Mouse (Mus musculus): ENCODE results near the gene Zfp106.

Zfp106 gene

GRCm38 (mm10) chr2:120544732-120545131 lies 18.9 kb downstream of the Zfp106 start:
- DNase-seq (ENCODE audit: low spot score): no peak

- DNase-seq (ENCODE audit: low spot score): peak; percentile 71
Observed at GRCm38 (mm10) chr2:120539778-120540208, 23.9 kb downstream of the Zfp106 start.

GRCm38 (mm10) chr2:120539333-120539732 lies 24.3 kb downstream of the Zfp106 start:
- no peak for DNase-seq (ENCODE audit: low spot score)

DNA sequence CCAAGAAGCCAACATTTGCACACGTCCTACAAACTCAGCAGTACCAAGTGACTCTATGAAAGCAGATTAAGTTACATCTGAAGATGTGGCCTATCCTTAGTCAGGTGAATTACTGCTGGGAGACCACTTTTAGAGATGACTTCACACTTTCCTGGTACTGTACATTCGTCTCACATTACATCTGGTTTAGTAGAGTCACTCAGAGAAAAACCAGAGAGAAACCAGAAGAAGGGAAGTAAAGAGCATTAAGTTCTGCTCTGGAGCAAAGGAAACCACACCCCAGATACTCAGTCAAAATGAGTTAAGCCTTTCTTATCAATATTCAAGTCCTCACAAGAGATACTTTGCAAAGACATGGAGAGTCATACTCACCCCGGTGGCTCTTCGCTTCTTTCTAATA lies 32.4 kb downstream of the Zfp106 start:
- DNase-seq (ENCODE audit: low spot score): no peak

GRCm38 (mm10) chr2:120529531-120529930 lies 34.1 kb downstream of the Zfp106 start:
- DNase-seq (ENCODE audit: low spot score): no peak

GRCm38 (mm10) chr2:120526771-120527170 lies 36.9 kb downstream of the Zfp106 start:
- DNase-seq (ENCODE audit: low spot score): no peak

GRCm38 (mm10) chr2:120518547-120519210 lies 45.0 kb downstream of the Zfp106 start:
- DNase-seq (ENCODE audit: low spot score): no peak

GRCm38 (mm10) chr2:120514181-120514580 lies 49.5 kb downstream of the Zfp106 start:
- no peak for DNase-seq (ENCODE audit: low spot score)

DNA sequence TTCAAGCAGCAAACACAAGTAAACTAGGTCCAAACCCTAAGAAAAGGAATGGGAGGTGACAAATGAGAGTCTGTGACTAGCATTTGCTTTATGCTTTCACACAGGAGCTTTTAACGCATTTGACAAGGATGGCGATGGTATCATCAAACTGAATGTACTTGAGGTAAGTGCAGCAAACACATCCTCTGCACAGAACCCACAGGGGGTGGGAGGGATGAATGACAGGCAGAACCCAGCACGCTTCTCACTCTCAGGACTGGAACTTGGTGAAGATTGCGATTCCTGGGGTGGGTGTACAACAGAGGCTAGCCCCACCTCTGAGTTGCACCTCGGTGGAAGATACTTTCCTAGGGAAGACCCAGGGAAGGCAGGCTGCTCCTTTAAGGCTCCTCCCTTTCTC lies 59.7 kb downstream of the Zfp106 start:
- DNase-seq (ENCODE audit: low spot score): no peak

GRCm38 (mm10) chr2:120503094-120503493 lies 60.5 kb downstream of the Zfp106 start:
- no peak for DNase-seq (ENCODE audit: low spot score)

DNA sequence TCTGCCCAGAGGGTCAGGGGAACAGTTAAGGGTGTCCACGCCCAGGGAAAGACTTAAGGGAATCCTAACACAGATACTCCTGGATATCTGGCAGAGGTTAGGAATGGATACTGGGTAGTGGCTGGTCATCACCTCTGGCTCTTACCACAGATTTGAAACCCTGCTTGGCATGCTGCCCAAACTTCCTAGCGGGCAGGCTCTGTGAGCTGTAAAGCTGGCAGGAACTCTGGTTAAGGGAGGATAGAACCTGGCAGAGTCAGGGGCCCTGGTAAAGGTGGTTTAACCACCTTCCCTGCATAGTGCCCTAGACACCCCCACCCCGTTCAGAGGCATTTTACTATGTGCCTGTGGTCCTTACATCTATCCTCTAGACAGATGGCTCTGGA lies 61.0 kb downstream of the Zfp106 start:
- DNase-seq (ENCODE audit: low spot score): peak; percentile 68

- no peak for DNase-seq (ENCODE audit: low spot score)
Observed at GRCm38 (mm10) chr2:120501931-120502604, 61.6 kb downstream of the Zfp106 start.

GRCm38 (mm10) chr2:120501136-120501918 lies 62.3 kb downstream of the Zfp106 start:
- DNase-seq (ENCODE audit: low spot score): no peak

DNA sequence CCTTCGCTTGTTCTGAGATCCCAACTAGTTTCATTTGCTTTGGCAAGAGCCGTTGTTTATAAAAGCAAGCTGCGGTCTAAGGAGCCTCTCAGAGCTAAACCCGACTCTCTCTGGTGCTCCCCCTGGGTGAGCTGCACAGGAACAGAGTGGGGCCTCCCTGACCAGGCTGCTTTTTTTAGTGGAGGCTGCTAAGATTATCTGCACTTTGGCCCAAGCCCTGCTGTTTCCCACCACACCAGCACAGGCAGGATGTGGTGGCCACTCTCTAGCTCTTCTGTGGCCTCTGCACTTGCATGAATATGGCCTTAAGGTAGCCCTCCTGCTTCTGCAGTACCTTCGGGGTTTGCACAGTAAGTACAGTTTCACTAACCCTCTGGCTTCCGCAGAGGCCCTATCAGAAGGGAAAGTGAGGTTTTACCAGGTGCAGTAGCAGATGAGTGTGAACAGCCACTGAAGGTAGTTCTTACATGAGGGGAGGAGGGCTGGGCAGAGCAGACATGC lies 63.6 kb downstream of the Zfp106 start:
- no peak for DNase-seq (ENCODE audit: low spot score)

- no peak for DNase-seq (ENCODE audit: low spot score)
Observed at GRCm38 (mm10) chr2:120496511-120496910, 67.1 kb downstream of the Zfp106 start.

GRCm38 (mm10) chr2:120493254-120493653 lies 70.4 kb downstream of the Zfp106 start:
- no peak for DNase-seq (ENCODE audit: low spot score)

DNA sequence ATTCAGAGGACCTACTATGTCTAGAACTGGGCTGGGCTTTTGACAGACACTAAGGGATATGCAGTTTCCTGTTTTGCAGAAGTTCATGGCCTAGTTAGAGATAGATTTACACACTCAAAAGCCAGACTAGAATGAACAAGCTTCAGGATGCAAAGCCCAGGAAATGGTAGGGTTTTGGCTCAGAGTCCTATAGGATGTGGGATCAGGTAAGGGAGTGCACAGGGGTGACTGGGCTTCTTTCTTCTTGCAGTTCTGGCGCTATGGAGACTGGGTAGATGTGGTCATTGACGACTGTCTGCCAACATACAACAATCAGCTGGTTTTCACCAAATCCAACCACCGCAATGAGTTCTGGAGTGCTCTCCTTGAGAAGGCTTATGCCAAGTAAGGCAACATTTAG lies 79.4 kb downstream of the Zfp106 start:
- no peak for DNase-seq (ENCODE audit: low spot score)

DNA sequence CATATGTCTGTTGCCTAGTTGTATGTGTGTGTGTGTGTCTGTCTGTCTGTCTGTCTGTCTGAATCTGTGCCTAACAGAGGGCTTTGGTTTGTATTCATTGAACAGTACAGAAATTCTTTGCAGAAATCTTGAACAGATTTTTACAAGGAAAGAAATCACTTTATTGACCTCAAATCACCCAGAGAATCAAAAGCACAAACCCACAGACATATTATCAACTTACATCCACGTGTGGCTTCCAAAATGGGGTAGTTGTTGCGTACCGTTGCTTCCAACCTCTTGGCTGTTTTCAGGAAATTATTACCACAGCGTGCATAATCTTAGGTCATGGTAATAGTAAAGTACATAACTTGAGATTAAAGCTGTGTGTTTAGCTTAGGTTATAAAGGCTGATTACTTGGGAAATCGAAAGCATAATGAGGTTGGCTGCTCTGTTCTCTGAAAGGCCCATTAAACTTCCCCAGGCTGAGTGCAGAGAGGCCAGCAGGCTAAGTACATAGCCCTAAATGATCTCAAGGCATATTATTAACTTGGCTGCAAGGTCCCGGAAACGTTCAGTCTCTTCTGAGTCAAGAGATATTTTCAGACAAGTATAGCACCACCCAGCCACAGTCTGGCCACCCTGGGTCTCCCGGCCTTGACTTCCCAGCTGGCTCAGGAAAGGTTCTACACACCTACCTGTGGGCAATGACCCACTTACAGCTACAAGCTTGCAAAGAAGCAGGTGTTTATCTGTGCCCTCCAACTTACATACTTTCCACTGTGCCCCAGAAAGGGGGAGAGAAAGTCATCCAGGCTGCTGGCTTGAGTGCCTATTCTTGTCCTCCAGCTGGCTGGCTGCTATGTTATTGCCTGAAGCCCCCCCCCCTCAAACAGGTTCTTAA lies 80.9 kb downstream of the Zfp106 start:
- DNase-seq (ENCODE audit: low spot score): no peak

- DNase-seq (ENCODE audit: low spot score): no peak
Observed at GRCm38 (mm10) chr2:120481921-120482320, 81.7 kb downstream of the Zfp106 start.

DNA sequence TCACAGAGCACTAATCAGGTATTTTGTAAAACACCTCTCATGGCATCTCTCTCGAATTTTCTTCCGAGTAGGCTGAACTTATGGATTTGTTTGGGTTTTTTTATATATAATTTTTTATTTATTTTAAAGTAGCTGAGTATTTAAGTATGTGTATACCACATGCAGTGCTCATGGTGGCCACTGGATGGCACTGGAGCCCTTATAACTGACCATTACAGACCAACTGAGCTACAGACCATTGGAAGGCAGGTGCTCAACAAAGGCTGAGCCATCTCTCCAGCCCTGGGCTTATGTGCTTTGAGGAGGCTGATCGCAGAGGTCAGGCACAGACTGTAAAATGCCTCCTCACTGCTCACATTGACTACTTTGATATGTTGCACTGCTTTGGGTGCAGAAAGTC lies 85.0 kb downstream of the Zfp106 start:
- DNase-seq (ENCODE audit: low spot score): peak; percentile 85

GRCm38 (mm10) chr2:120476277-120477087 lies 87.2 kb downstream of the Zfp106 start:
- DNase-seq (ENCODE audit: low spot score): no peak
